In the genomic region with DNA sequence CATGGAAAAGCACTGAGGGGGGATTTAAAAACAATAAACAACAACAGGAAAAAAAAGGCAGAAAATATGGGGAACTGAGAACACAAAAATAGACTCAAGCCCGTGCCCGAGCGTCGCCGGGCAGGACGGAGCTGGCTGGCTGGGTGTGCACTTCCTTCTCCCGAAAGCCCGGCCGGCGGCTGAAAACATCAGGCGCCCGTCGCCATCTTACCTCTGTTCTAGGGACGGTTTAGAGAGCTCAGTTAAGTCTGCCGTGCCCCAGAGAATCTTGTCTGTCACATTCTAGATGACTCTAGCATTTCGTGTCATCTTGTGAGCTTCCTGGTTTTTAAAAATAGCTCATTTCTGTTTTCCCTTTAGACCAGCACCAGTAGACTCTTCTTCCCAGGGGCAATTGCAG, we compare ENCODE assay signal across 17 mouse cellular contexts. TPM values are rescaled to one million over a fixed set of nuclear protein-coding genes. Genes with fewer than 3 reads are reported as not detected.
DNase-seq lines count a peak whose midpoint lies in the region; ATAC-seq lines count a peak whose summit lies in the region.
"Had no signal": no experiment of that assay in that cellular context is flagged by ENCODE, and none has a peak within 500 bp of the region (broad histone marks: within the 10 kb centered on the region; RNA-seq: fewer than 3 reads in every experiment).

No protein-coding gene starts in this region.

- H3K4me1 ChIP-seq in intestine, embryonic 15.5 days (replicated peaks) = peaks cover 23% of the 10 kb centered on the region
- H3K4me1 ChIP-seq: midbrain, embryonic 12.5 days had no signal

- no peak for ATAC-seq in intestine, embryonic 15.5 days
- no peak for ATAC-seq in megakaryocyte-erythroid progenitor cell, adult 5-6 weeks (replicated peaks; ENCODE audit: low FRiP score, low TSS enrichment, poor library complexity, severe bottlenecking)
- ATAC-seq: forebrain, embryonic 14.5 days; hindbrain, embryonic 16.5 days had no signal

- no peaks in the 10 kb centered on the region for H3K9me3 ChIP-seq in intestine, embryonic 15.5 days
- H3K9me3 ChIP-seq: G1E; limb, embryonic 12.5 days; liver, embryonic 15.5 days; midbrain, embryonic 12.5 days had no signal

- DNase-seq in layer of hippocampus, adult 11-12 months (ENCODE audit: low spot score) = peak; percentile 56
- DNase-seq in layer of hippocampus, adult 8-10 months (ENCODE audit: low spot score in 2 of 2) = no peak
- peak; percentile 31 for DNase-seq in right cerebral cortex, postnatal 14 days
- DNase-seq in right cerebral cortex, adult 18-20 months = no peak
- no peak for DNase-seq in MN1 (ENCODE audit: low spot score)
- DNase-seq: adrenal gland, adult 8-10 months; cerebellum, adult 8-10 months; heart, postnatal 14 days had no signal

- H3K9ac ChIP-seq in intestine, embryonic 15.5 days = no peak overlapping the region
- H3K9ac ChIP-seq: limb, embryonic 12.5 days; liver, embryonic 15.5 days; midbrain, embryonic 12.5 days had no signal

- peak overlapping the region; percentile 45 for H3K4me2 ChIP-seq in intestine, embryonic 15.5 days (replicated peaks)
- H3K4me2 ChIP-seq: limb, embryonic 12.5 days; liver, embryonic 15.5 days; midbrain, embryonic 12.5 days had no signal

- H3K4me3 ChIP-seq in intestine, embryonic 15.5 days (replicated peaks) = peak overlapping the region; percentile 18
- H3K4me3 ChIP-seq: limb, embryonic 12.5 days; liver, embryonic 15.5 days; midbrain, embryonic 12.5 days had no signal

- WGBS in intestine, embryonic 15.5 days = 81% methylated on average over 16 of the region's 16 CpGs

- H3K36me3 ChIP-seq in intestine, embryonic 15.5 days = 0 out of 2 replicates have a peak, but pooled peaks cover 4% of the 10 kb centered on the region
- H3K36me3 ChIP-seq: liver, embryonic 15.5 days had no signal

- H3K27ac ChIP-seq in intestine, embryonic 15.5 days = peak overlapping the region; percentile 73
- H3K27ac ChIP-seq: kidney, postnatal 0 days; limb, embryonic 12.5 days; liver, embryonic 15.5 days; midbrain, embryonic 12.5 days had no signal

- no peaks in the 10 kb centered on the region for H3K27me3 ChIP-seq in intestine, embryonic 15.5 days (replicated peaks)
- H3K27me3 ChIP-seq: limb, embryonic 12.5 days; liver, embryonic 15.5 days; midbrain, embryonic 12.5 days had no signal

RNA-seq across cellular contexts. Expression of a gene that starts 27.8 kb away (rescaled TPM):
- 10 to 100 TPM; 31.5 to 42.0 (median 36.7) TPM for total RNA-seq in layer of hippocampus, adult 8-10 months (2022)
- 44.5 and 45.3 TPM in 2 replicates for polyA plus RNA-seq in intestine, embryonic 15.5 days (2015; fragmentation: Nextera tagmentation; extraction: Ambion mirVana)
- 20.7 and 21.9 TPM in 2 replicates for total RNA-seq in megakaryocyte-erythroid progenitor cell, adult 5-6 weeks (2014; fragmentation: Nextera tagmentation)
- 30.2 and 54.0 TPM in 2 replicates for total RNA-seq in megakaryocyte-erythroid progenitor cell, adult 5-6 weeks (2017)

Comparison
In these comparisons a context has a peak if more than half of its experiments do, and no peak if none do; other contexts are left out.
1. DNase-seq: peak in layer of hippocampus, adult 11-12 months (single experiment) and right cerebral cortex, postnatal 14 days (single experiment); none in layer of hippocampus, adult 8-10 months (0 of 2), right cerebral cortex, adult 18-20 months (single experiment) and MN1 (single experiment).